Mouse (Mus musculus): Measurements from ENCODE around the gene Lcp1.

DNA sequence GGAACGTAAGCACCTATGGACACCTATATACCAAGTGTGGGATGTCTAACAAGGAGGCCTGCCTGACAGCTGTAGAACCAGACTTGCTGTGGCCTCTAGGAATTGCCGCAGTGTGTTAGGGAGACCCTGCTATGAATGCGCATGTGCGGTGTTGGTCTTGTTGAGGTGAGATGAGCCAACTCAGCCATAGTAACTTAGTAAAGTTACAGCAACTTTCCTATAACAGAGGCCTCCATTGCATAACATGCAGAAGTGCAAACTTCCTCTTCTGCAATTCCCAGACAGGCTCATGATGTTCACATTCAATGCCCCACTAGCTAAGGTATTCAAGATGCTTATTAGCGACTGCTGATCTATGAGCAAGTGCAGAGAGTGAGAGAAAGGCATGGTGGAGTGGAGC is 64.6 kb downstream of the Lcp1 start:
- TF ChIP-seq CTCF (IDR thresholded peaks at IDR 0.05; ENCODE audit: extremely low read depth, insufficient read depth, low read length) (no peak), POLR2A (IDR thresholded peaks at IDR 0.05; ENCODE audit: extremely low read depth, insufficient read depth, low read length) (no peak)

Data from cortical plate, adult 2 months (tissue).